ENCODE assay signal across 18 mouse cellular contexts in genomic region chrX:99167014-99167413, GRCm38 (mm10).
"Had no signal": no experiment of that assay in that cellular context is flagged by ENCODE, and none has a peak within 500 bp of the region (broad histone marks: within the 10 kb centered on the region; RNA-seq: fewer than 3 reads in every experiment).

No protein-coding gene starts in this region.

- H3K4me3 ChIP-seq: lung, embryonic 15.5 days; midbrain, embryonic 10.5 days; midbrain, embryonic 13.5 days; midbrain, embryonic 15.5 days; myocyte; neural tube, embryonic 13.5 days; neural tube, embryonic 15.5 days had no signal

- H3K36me3 ChIP-seq: lung, embryonic 15.5 days; midbrain, embryonic 10.5 days; midbrain, embryonic 13.5 days; midbrain, embryonic 15.5 days; neural tube, embryonic 13.5 days; neural tube, embryonic 15.5 days had no signal

- ATAC-seq: midbrain, embryonic 13.5 days; midbrain, embryonic 15.5 days had no signal

- H3K4me2 ChIP-seq: lung, embryonic 15.5 days; midbrain, embryonic 13.5 days; midbrain, embryonic 15.5 days; neural tube, embryonic 13.5 days; neural tube, embryonic 15.5 days had no signal

- H3K9ac ChIP-seq: liver, embryonic 14.5 days; lung, embryonic 15.5 days; midbrain, embryonic 13.5 days; midbrain, embryonic 15.5 days; neural tube, embryonic 13.5 days; neural tube, embryonic 15.5 days had no signal

- H3K27ac ChIP-seq: liver, embryonic 14.5 days; lung, embryonic 15.5 days; macrophage; midbrain, embryonic 10.5 days; midbrain, embryonic 13.5 days; midbrain, embryonic 15.5 days; neural tube, embryonic 13.5 days; neural tube, embryonic 15.5 days had no signal

- DNase-seq: liver; lung, adult 2 months; lung, postnatal 10 days; right cerebral cortex, postnatal 25 days; right cerebral cortex, postnatal 4 days; spleen, adult 18-20 months; thymus, adult 18-20 months; thymus, postnatal 14 days; thymus, postnatal 36 days had no signal

- H3K9me3 ChIP-seq: lung, embryonic 15.5 days; midbrain, embryonic 10.5 days; midbrain, embryonic 13.5 days; midbrain, embryonic 15.5 days; neural tube, embryonic 13.5 days; neural tube, embryonic 15.5 days had no signal

- H3K4me1 ChIP-seq: midbrain, embryonic 13.5 days; midbrain, embryonic 15.5 days; neural tube, embryonic 13.5 days; neural tube, embryonic 15.5 days had no signal
